Mouse (Mus musculus): ENCODE measurements at regions not wholly inside any gene's neighbourhood (a gene's known extent, or its start where the extent isn't known, plus 50 kb on each side); places are given as distances from the start of the nearest gene placed in this dataset.

- Histone ChIP-seq H3K4me3 (ENCODE audit: low read depth, low read length) (no peak overlapping the region), H3K4me1 (ENCODE audit: control insufficient read depth, insufficient read depth, low read length) (no peaks in the 10 kb centered on the region; the same call in 1 of the 2 replicates), H3K9me3 (replicated peaks; ENCODE audit: control insufficient read depth, low read length) (no peaks in the 10 kb centered on the region; the same call in 1 of the 2 replicates), H3K36me3 (ENCODE audit: control insufficient read depth, insufficient read depth, low read length) (no peaks in the 10 kb centered on the region), H3K27me3 (replicated peaks; ENCODE audit: control insufficient read depth, insufficient read depth, low read length) (no peaks in the 10 kb centered on the region), H3K27ac (ENCODE audit: low read depth, low read length) (no peak overlapping the region), H3K9ac (ENCODE audit: low read length) (no peak overlapping the region), H3K4me2 (ENCODE audit: low read length) (no peak overlapping the region)
- ATAC-seq: no peak
- no peak for DNase-seq (ENCODE audit: low spot score)
- 88% methylated on average over 7 of the region's 7 CpGs for WGBS
Observed at GRCm38 (mm10) chr10:117446776-117447175, 67.0 kb upstream of the Cpsf6 start.

GRCm38 (mm10) chr10:117445801-117446490 lies 66.1 kb upstream of the Cpsf6 start:
- 85% methylated on average over 15 of the region's 15 CpGs for WGBS
- no peaks in the 10 kb centered on the region for H3K27me3 ChIP-seq (replicated peaks; ENCODE audit: control insufficient read depth, insufficient read depth, low read length)
- H3K36me3 ChIP-seq (ENCODE audit: control insufficient read depth, insufficient read depth, low read length): no peaks in the 10 kb centered on the region
- H3K9ac ChIP-seq (ENCODE audit: low read length): no peak overlapping the region
- H3K4me3 ChIP-seq (ENCODE audit: low read depth, low read length): no peak overlapping the region
- no peaks in the 10 kb centered on the region; the same call in 1 of the 2 replicates for H3K9me3 ChIP-seq (replicated peaks; ENCODE audit: control insufficient read depth, low read length)
- no peak overlapping the region for H3K4me2 ChIP-seq (ENCODE audit: low read length)
- ATAC-seq (no peak), DNase-seq (ENCODE audit: low spot score) (no peak)
- peaks cover 4% of the 10 kb centered on the region; the same call in 1 of the 2 replicates for H3K4me1 ChIP-seq (ENCODE audit: control insufficient read depth, insufficient read depth, low read length)
- H3K27ac ChIP-seq (ENCODE audit: low read depth, low read length): no peak overlapping the region

GRCm38 (mm10) chr10:117445181-117445790 lies 65.5 kb upstream of the Cpsf6 start:
- Histone ChIP-seq H3K27me3 (replicated peaks; ENCODE audit: control insufficient read depth, insufficient read depth, low read length) (no peaks in the 10 kb centered on the region), H3K9ac (ENCODE audit: low read length) (no peak overlapping the region), H3K27ac (ENCODE audit: low read depth, low read length) (no peak overlapping the region), H3K36me3 (ENCODE audit: control insufficient read depth, insufficient read depth, low read length) (no peaks in the 10 kb centered on the region), H3K4me2 (ENCODE audit: low read length) (no peak overlapping the region), H3K4me3 (ENCODE audit: low read depth, low read length) (no peak overlapping the region), H3K4me1 (ENCODE audit: control insufficient read depth, insufficient read depth, low read length) (peaks cover 4% of the 10 kb centered on the region; the same call in 1 of the 2 replicates), H3K9me3 (replicated peaks; ENCODE audit: control insufficient read depth, low read length) (no peaks in the 10 kb centered on the region; the same call in 1 of the 2 replicates)
- no peak for ATAC-seq
- WGBS: 80% methylated on average over 6 of the region's 6 CpGs
- no peak for DNase-seq (ENCODE audit: low spot score)

- Histone ChIP-seq H3K27ac (ENCODE audit: low read depth, low read length) (no peak overlapping the region), H3K4me1 (ENCODE audit: control insufficient read depth, insufficient read depth, low read length) (peaks cover 4% of the 10 kb centered on the region; the same call in 1 of the 2 replicates), H3K4me3 (ENCODE audit: low read depth, low read length) (no peak overlapping the region), H3K9ac (ENCODE audit: low read length) (no peak overlapping the region), H3K27me3 (replicated peaks; ENCODE audit: control insufficient read depth, insufficient read depth, low read length) (no peaks in the 10 kb centered on the region), H3K36me3 (ENCODE audit: control insufficient read depth, insufficient read depth, low read length) (no peaks in the 10 kb centered on the region), H3K9me3 (replicated peaks; ENCODE audit: control insufficient read depth, low read length) (no peaks in the 10 kb centered on the region; the same call in 1 of the 2 replicates), H3K4me2 (ENCODE audit: low read length) (no peak overlapping the region)
- WGBS: 78% methylated on average over 10 of the region's 10 CpGs
- DNase-seq (ENCODE audit: low spot score) (no peak), ATAC-seq (no peak)
Observed at GRCm38 (mm10) chr10:117444761-117445160, 64.9 kb upstream of the Cpsf6 start.

- DNase-seq (ENCODE audit: low spot score) (no peak), ATAC-seq (no peak)
- no peak overlapping the region for H3K4me2 ChIP-seq (ENCODE audit: low read length)
- H3K4me1 ChIP-seq (ENCODE audit: control insufficient read depth, insufficient read depth, low read length): peaks cover 4% of the 10 kb centered on the region; the same call in 1 of the 2 replicates
- H3K27ac ChIP-seq (ENCODE audit: low read depth, low read length): no peak overlapping the region
- 88% methylated on average over 4 of the region's 4 CpGs for WGBS
- H3K4me3 ChIP-seq (ENCODE audit: low read depth, low read length): no peak overlapping the region
- H3K36me3 ChIP-seq (ENCODE audit: control insufficient read depth, insufficient read depth, low read length): no peaks in the 10 kb centered on the region
- H3K9me3 ChIP-seq (replicated peaks; ENCODE audit: control insufficient read depth, low read length): no peaks in the 10 kb centered on the region; the same call in 1 of the 2 replicates
- H3K27me3 ChIP-seq (replicated peaks; ENCODE audit: control insufficient read depth, insufficient read depth, low read length): no peaks in the 10 kb centered on the region
- no peak overlapping the region for H3K9ac ChIP-seq (ENCODE audit: low read length)
Observed at GRCm38 (mm10) chr10:117443426-117444350, 63.9 kb upstream of the Cpsf6 start.

- H3K4me3 ChIP-seq (ENCODE audit: low read depth, low read length): no peak overlapping the region
- H3K27ac ChIP-seq (ENCODE audit: low read depth, low read length): no peak overlapping the region
- peak overlapping the region; percentile 37; the same call in 1 of the 2 replicates for H3K9ac ChIP-seq (ENCODE audit: low read length)
- 50% methylated on average over 17 of the region's 17 CpGs for WGBS
- no peaks in the 10 kb centered on the region for H3K36me3 ChIP-seq (ENCODE audit: control insufficient read depth, insufficient read depth, low read length)
- H3K27me3 ChIP-seq (replicated peaks; ENCODE audit: control insufficient read depth, insufficient read depth, low read length): no peaks in the 10 kb centered on the region
- H3K4me1 ChIP-seq (ENCODE audit: control insufficient read depth, insufficient read depth, low read length): peaks cover 4% of the 10 kb centered on the region; the same call in 1 of the 2 replicates
- H3K4me2 ChIP-seq (ENCODE audit: low read length): peak overlapping the region; percentile 48
- no peaks in the 10 kb centered on the region; the same call in 1 of the 2 replicates for H3K9me3 ChIP-seq (replicated peaks; ENCODE audit: control insufficient read depth, low read length)
- DNase-seq (ENCODE audit: low spot score): no peak
- ATAC-seq: no peak
Observed at GRCm38 (mm10) chr10:117441979-117442803, 62.4 kb upstream of the Cpsf6 start.

- Histone ChIP-seq H3K36me3 (ENCODE audit: control insufficient read depth, insufficient read depth, low read length) (no peaks in the 10 kb centered on the region), H3K9ac (ENCODE audit: low read length) (peak overlapping the region; percentile 37; the same call in 1 of the 2 replicates), H3K4me3 (ENCODE audit: low read depth, low read length) (peak overlapping the region; percentile 10; the same call in 1 of the 2 replicates), H3K9me3 (replicated peaks; ENCODE audit: control insufficient read depth, low read length) (no peaks in the 10 kb centered on the region; the same call in 1 of the 2 replicates), H3K4me1 (ENCODE audit: control insufficient read depth, insufficient read depth, low read length) (peaks cover 4% of the 10 kb centered on the region; the same call in 1 of the 2 replicates), H3K27me3 (replicated peaks; ENCODE audit: control insufficient read depth, insufficient read depth, low read length) (no peaks in the 10 kb centered on the region), H3K4me2 (ENCODE audit: low read length) (peak overlapping the region; percentile 48), H3K27ac (ENCODE audit: low read depth, low read length) (0 out of 2 replicates have a peak overlapping the region, but pooled peaks have one; percentile 27)
- peak; percentile 73 for ATAC-seq
- 1% methylated on average over 24 of the region's 24 CpGs for WGBS
- peak; percentile 64 for DNase-seq (ENCODE audit: low spot score)
Observed at GRCm38 (mm10) chr10:117441121-117441978, 61.5 kb upstream of the Cpsf6 start.

All from forebrain, embryonic 14.5 days (tissue).